Mouse (Mus musculus) CH12.LX (cell line): ENCODE results near the gene Olfr815. TPM values are rescaled to one million over a fixed set of nuclear protein-coding genes. Genes with fewer than 3 reads are reported as not detected.
"Not testable (repeated sequence)": the region's sequence is repeated elsewhere in the genome, so short reads cannot be mapped to it uniquely, and the experiment has no call there.

ENCODE experiments used
- DNase-seq: peaks from one replicate; pipeline ENCODE4 v3.0.0-alpha.2; 2013; ENCODE audit errors: extremely low read depth
- H3K27ac ChIP-seq: 2 replicates; pipeline ENCODE4 v1.5.1; 2012; ENCODE audit warnings: low read depth, mild to moderate bottlenecking, control low read depth, moderate library complexity; ENCODE audit not compliant: insufficient read depth
- H3K27me3 ChIP-seq: replicated peaks from 2 replicates; pipeline ENCODE3; 2012; ENCODE audit warnings: inconsistent platforms
- H3K36me3 ChIP-seq, 2 experiments: replicated peaks in 1 of 2; 2 replicates each; pipeline versions ENCODE3 to v1.6.1; 2012; ENCODE audit warnings: inconsistent platforms in 1 of 2, low read length in 1 of 2, mild to moderate bottlenecking in 1 of 2, mixed read lengths in 1 of 2, moderate library complexity in 1 of 2; ENCODE audit not compliant: control insufficient read depth in 1 of 2, insufficient read depth in 1 of 2
- H3K4me1 ChIP-seq, 2 experiments: 2 replicates each; pipeline ENCODE4 v1.6.1; 2012; ENCODE audit warnings: inconsistent platforms in 1 of 2, moderate library complexity in 1 of 2; ENCODE audit not compliant: insufficient read depth in 2 of 2, control insufficient read depth in 1 of 2
- H3K4me2 ChIP-seq: 2 replicates; pipeline ENCODE4 v1.6.1; 2012; ENCODE audit warnings: low read depth, mild to moderate bottlenecking, control low read depth; ENCODE audit not compliant: poor library complexity, insufficient read depth, severe bottlenecking
- H3K4me3 ChIP-seq, 3 experiments: fragments of 150-350 bp in 1 of 3; sonication (generic) in 1 of 3; replicated peaks in 1 of 3; 2 replicates each; pipeline versions ENCODE3 to v1.5.1; 2011 to 2012; ENCODE audit warnings: low read depth in 2 of 3, low read length in 2 of 3, mild to moderate bottlenecking in 2 of 3, moderate library complexity in 2 of 3, control low read depth in 1 of 3, improper control_type of control experiment in 1 of 3, inconsistent platforms in 1 of 3, mixed read lengths in 1 of 3; ENCODE audit not compliant: poor library complexity in 1 of 3
- H3K79me2 ChIP-seq: replicated peaks from 2 replicates; pipeline ENCODE4 v1.6.1; 2012; ENCODE audit warnings: mild to moderate bottlenecking, moderate library complexity; ENCODE audit not compliant: control insufficient read depth, poor library complexity, insufficient read depth, severe bottlenecking; ENCODE audit errors: extremely low read depth
- H3K9ac ChIP-seq: 2 replicates; pipeline ENCODE4 v1.6.1; 2012; ENCODE audit warnings: low read depth, mild to moderate bottlenecking, control low read depth, moderate library complexity; ENCODE audit not compliant: insufficient read depth
- H3K9me3 ChIP-seq: replicated peaks from 2 replicates; pipeline ENCODE3; 2012; ENCODE audit warnings: low read length, inconsistent platforms, mixed read lengths
- CTCF ChIP-seq, 2 experiments: IDR thresholded peaks in 1 of 2; conservative IDR thresholded peaks in 1 of 2; 2 replicates each; pipeline ENCODE4 v1.5.1; 2011 to 2012; ENCODE audit warnings: low read depth in 2 of 2, low read length in 2 of 2, improper control_type of control experiment in 1 of 2, inconsistent platforms in 1 of 2, mild to moderate bottlenecking in 1 of 2, moderate library complexity in 1 of 2
- ELF1 ChIP-seq: IDR thresholded peaks from 2 replicates; pipeline ENCODE4 v1.6.1; 2014; ENCODE audit warnings: low read depth, mild to moderate bottlenecking, inconsistent platforms, low read length, improper control_type of control experiment
- GABPA ChIP-seq: IDR thresholded peaks from 2 replicates; pipeline ENCODE4 v1.6.1; 2012; ENCODE audit warnings: low read depth, low read length, improper control_type of control experiment, inconsistent platforms; ENCODE audit not compliant: insufficient replicate concordance
- HCFC1 ChIP-seq: IDR thresholded peaks from 2 replicates; pipeline ENCODE4 v1.6.1; 2012; ENCODE audit warnings: low read depth, mild to moderate bottlenecking, inconsistent platforms, low read length, improper control_type of control experiment
- IRF4 ChIP-seq: IDR thresholded peaks from 2 replicates; pipeline ENCODE4 v1.6.1; 2014; ENCODE audit warnings: low read depth, mild to moderate bottlenecking, inconsistent platforms, low read length, improper control_type of control experiment
- JUN ChIP-seq: IDR thresholded peaks from 2 replicates; pipeline ENCODE4 v1.6.1; 2011; ENCODE audit warnings: low read depth, mild to moderate bottlenecking, low read length, improper control_type of control experiment, moderate library complexity; ENCODE audit not compliant: insufficient read depth
- KAT2A ChIP-seq: IDR thresholded peaks from 2 replicates; pipeline ENCODE4 v1.6.1; 2012; ENCODE audit warnings: low read length, improper control_type of control experiment, inconsistent platforms; ENCODE audit not compliant: insufficient replicate concordance
- MAZ ChIP-seq: IDR thresholded peaks from 2 replicates; pipeline ENCODE4 v1.6.1; 2012; ENCODE audit warnings: low read depth, mild to moderate bottlenecking, inconsistent platforms, low read length, improper control_type of control experiment, moderate library complexity
- MEF2A ChIP-seq: IDR thresholded peaks from 2 replicates; pipeline ENCODE4 v1.6.1; 2014; ENCODE audit warnings: low read depth, mild to moderate bottlenecking, inconsistent platforms, low read length, improper control_type of control experiment, borderline replicate concordance
- MYC ChIP-seq: IDR thresholded peaks from 2 replicates; pipeline ENCODE4 v1.6.1; 2011; ENCODE audit warnings: low read depth, mild to moderate bottlenecking, improper control_type of control experiment, low read length
- NELFE ChIP-seq: IDR thresholded peaks from 2 replicates; pipeline ENCODE4 v1.6.1; 2011; ENCODE audit warnings: low read depth, low read length, improper control_type of control experiment
- PAX5 ChIP-seq: IDR thresholded peaks from 2 replicates; pipeline ENCODE4 v1.6.1; 2012; ENCODE audit warnings: low read length, inconsistent platforms, mixed read lengths
- RAD21 ChIP-seq: IDR thresholded peaks from 2 replicates; pipeline ENCODE4 v1.6.1; 2011; ENCODE audit warnings: low read depth, mild to moderate bottlenecking, low read length, improper control_type of control experiment, moderate library complexity
- USF2 ChIP-seq: conservative IDR thresholded peaks from 2 replicates; pipeline ENCODE4 v1.6.1; 2011; ENCODE audit warnings: low read depth, low read length, improper control_type of control experiment
- ZKSCAN1 ChIP-seq: IDR thresholded peaks from 2 replicates; pipeline ENCODE4 v1.6.1; 2012; ENCODE audit warnings: low read depth, inconsistent platforms, low read length, improper control_type of control experiment, borderline replicate concordance
- ZMIZ1 ChIP-seq: IDR thresholded peaks from 2 replicates; pipeline ENCODE4 v1.6.1; 2012; ENCODE audit warnings: low read depth, mild to moderate bottlenecking, inconsistent platforms, low read length, improper control_type of control experiment
- dilution Hi-C: fragments of 300-500 bp; cut with MboI; formaldehyde crosslinking; loops from 2 replicates; pipeline ENCODE4 v1.14.3; 2020; ENCODE audit warnings: low sequenced_read_pairs; ENCODE audit not compliant: extremely low pct_unique_long_range_greater_than_20kb, extremely low pct_ligation_motif_present
- in situ Hi-C: fragments of 300-500 bp; cut with MboI; formaldehyde crosslinking; loops from 3 replicates; pipeline ENCODE4 v1.14.3; 2019; ENCODE audit warnings: low sequenced_read_pairs, low pct_ligation_motif_present, low pct_unique_long_range_greater_than_20kb, mixed read lengths
- polyA plus RNA-seq: library from polyadenylated mRNA; unstranded; fragments of >175 nt; gene quantifications from 2 replicates; pipeline ENCODE4 v1.2.1, GENCODE M21; 2012; ENCODE audit warnings: low read depth; ENCODE audit not compliant: insufficient read length
- total RNA-seq, 2 experiments: library from RNA; depleted of rRNA; stranded (reverse); fragments of 300-350 nt in 1 of 2; fragments of >200 nt in 1 of 2; gene quantifications; 2 replicates each; pipeline ENCODE4 v1.2.3; 2012 to 2014

Olfr815 gene
- total and polyA plus RNA-seq, 3 experiments, result not detected

DNA sequence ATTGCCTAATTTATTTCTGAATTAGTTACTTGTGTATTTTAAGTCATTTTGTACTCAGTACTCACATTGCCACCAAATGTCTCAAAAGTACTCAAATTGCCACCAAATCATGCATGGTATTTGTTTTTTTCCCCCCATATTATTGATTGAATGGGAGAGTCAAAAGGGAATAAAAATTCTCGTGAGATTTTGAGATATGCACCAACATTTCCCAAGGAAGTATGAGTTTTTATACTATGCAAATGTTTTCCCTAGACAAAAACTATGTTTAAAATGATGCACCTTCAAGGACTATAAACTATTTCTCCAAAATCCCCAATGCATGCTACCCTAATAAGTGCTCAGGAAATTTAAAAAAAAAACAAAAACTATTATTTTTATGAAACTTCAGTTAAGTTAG, 9.8 kb upstream of the Olfr815 start, which contains the start of gene Olfr816:
Gene Olfr816, minus strand, starts transcription at position 101 of the 400 bp plus-strand sequence.
- in situ Hi-C loops, result no loop called here
- no peak for TF ChIP-seq ELF1
- TF ChIP-seq MYC, result no peak
- no peak for TF ChIP-seq HCFC1
- no peak for TF ChIP-seq IRF4
- TF ChIP-seq GABPA, result no peak
- TF ChIP-seq KAT2A, result no peak
- no peak for TF ChIP-seq PAX5
- TF ChIP-seq CTCF (conservative IDR thresholded peaks at IDR 0.05 in 1 of 2, IDR thresholded peaks at IDR 0.05 in 1 of 2; ENCODE audit: low read depth in 2 of 2, low read length in 2 of 2), result no peak
- TF ChIP-seq JUN, result no peak
- TF ChIP-seq MEF2A, result no peak
- dilution Hi-C loops, result no loop called here

DNA sequence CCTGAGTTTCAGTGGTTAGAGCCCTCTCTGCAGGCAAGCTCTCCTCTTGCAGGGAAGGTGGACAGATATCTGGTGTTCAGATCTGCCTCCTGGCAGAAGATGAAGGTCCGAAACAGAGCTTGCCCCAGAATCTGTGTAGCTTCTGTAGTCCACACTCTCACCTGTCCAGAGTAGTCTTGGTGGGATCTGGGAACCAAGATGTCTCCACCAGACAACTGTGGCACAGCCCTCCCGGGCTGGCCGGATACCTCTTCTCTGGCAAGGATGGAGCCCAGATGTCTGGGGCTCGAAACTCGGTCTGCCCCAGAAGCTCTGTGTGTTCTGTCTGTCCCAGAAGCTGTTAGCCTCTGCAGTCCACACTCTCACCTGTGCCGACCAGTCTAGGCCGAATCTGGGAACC, 19.7 kb downstream of the Olfr815 start:
- in situ Hi-C loops (no loop called here), dilution Hi-C loops (no loop called here)
- no peaks in the 10 kb centered on the region for H3K27me3 ChIP-seq

More for the DNA sequence above, 9.8 kb upstream of the Olfr815 start, which contains the start of gene Olfr816:
- Histone ChIP-seq H3K9me3 (no peaks in the 10 kb centered on the region), H3K27me3 (no peaks in the 10 kb centered on the region), H3K9ac (no peak within 1 kb of the TSS), H3K4me1 (no peaks in the 10 kb centered on the region), H3K36me3 (no peaks in the 10 kb centered on the region), H3K4me2 (no peak within 1 kb of the TSS), H3K27ac (no peak within 1 kb of the TSS), H3K4me3 (no peak within 1 kb of the TSS), H3K79me2 (no peaks in the 10 kb centered on the region)
- DNase-seq, result no peak

DNA sequence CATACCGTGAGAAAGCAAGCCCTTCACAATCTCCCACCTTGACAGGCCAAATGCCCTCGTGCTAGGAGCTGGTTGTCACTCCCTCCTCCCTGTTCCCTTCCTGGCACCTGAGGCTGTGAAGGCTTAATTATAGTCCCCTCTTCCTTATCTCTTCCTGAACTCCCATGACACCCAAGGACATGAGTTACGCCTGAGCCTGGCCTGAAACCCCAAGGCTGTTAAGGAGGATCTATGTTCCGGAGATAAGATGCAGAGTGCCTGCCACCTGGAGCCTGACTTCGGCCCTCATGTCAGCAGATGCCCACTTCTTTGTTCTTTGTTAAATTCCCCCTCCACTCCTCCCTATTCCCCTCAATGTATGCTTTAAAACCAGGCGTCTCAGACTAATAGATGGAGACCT, 20.2 kb downstream of the Olfr815 start:
- H3K4me3 ChIP-seq, H3K4me2 ChIP-seq, DNase-seq, H3K4me1 ChIP-seq, H3K9ac ChIP-seq, H3K79me2 ChIP-seq, H3K27ac ChIP-seq, H3K27me3 ChIP-seq, in situ Hi-C loops, dilution Hi-C loops, H3K9me3 ChIP-seq, H3K36me3 ChIP-seq: not testable (repeated sequence)

More for the DNA sequence above, 19.7 kb downstream of the Olfr815 start:
- no peak for DNase-seq
- H3K4me3 ChIP-seq, result no peak overlapping the region
- no peaks in the 10 kb centered on the region for H3K9me3 ChIP-seq
- no peaks in the 10 kb centered on the region for H3K79me2 ChIP-seq
- H3K4me1 ChIP-seq, result no peaks in the 10 kb centered on the region
- H3K4me2 ChIP-seq, result no peak overlapping the region
- H3K27ac ChIP-seq, result no peak overlapping the region
- TF ChIP-seq ZKSCAN1, result no peak
- no peak for TF ChIP-seq RAD21
- TF ChIP-seq NELFE, result no peak
- no peak for TF ChIP-seq MAZ
- TF ChIP-seq ZMIZ1, result no peak
- no peak for TF ChIP-seq USF2
- no peaks in the 10 kb centered on the region for H3K36me3 ChIP-seq
- H3K9ac ChIP-seq, result no peak overlapping the region

DNA sequence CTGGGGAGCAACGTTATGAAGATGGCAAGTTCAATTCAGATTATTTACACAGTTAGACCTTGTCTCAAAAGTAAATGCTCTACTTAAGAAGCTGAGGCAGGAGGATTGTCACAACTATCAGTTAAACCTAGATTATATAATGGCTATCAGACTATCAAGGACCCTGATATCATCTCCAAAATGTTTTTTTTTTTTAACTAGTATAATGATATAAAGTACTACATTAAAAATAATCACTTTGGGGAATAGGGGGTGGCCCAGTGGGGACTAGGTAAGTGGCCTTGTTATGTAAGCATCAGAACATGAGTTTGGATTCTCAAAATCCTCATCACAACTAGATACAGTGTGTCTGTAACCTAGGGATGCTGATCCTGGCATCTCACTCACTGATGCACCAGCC, 25.9 kb downstream of the Olfr815 start, which contains the start of gene Olfr814:
Gene Olfr814, minus strand, starts transcription at position 101 of the 400 bp plus-strand sequence.
- H3K9me3 ChIP-seq, dilution Hi-C loops, H3K36me3 ChIP-seq, H3K4me3 ChIP-seq, H3K4me2 ChIP-seq, in situ Hi-C loops, H3K27me3 ChIP-seq, H3K4me1 ChIP-seq, H3K79me2 ChIP-seq, DNase-seq, H3K9ac ChIP-seq, H3K27ac ChIP-seq: not testable (repeated sequence)
